8 mouse cellular contexts compared by ENCODE assay signal in the genomic region with DNA sequence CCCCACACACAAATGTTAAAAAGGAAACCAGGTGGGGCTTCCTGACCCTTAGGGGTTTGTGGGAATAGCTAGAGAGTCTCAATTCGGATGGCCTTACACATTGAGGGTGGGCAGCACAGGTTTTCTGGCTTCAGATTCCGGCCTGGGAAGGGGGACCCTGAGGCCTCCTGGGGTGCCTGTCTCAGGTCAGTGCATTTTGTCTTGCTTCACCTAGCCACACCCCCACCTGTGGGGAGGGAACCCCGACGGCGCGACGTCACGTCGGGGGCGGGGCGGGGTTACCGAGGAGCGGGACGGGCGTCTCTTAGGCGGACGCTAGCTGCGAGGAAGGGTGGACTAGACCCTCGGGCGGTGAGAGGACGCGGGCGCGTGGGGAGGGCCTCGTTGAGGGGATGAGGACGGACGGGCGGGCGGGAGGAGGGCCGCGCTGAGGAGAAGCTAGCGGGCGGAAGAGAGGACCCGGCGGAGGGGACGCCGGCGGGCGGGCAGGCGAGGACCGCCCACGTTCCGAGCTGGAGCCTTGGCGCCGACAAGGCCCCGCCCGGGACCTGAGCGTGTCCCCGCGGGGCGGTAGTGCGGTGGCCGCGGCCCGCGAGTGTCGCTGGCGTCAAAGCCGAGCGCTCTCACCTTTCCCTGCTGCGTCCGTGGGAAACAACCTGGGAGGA. TPM values are rescaled to one million over a fixed set of nuclear protein-coding genes. Genes with fewer than 3 reads are reported as not detected.
A peak's percentile ranks its signal among the peaks of the same experiment; 100 is the strongest.
DNase-seq lines count a peak whose midpoint lies in the region; ATAC-seq and TF ChIP-seq lines count a peak whose summit lies in the region.

A gene (plus strand): TSS at position 275 of the 665 bp plus-strand sequence.

- POLR2A ChIA-PET in Patski (lab: Charles Lee) = interaction anchor here (0.6 to 1.0 kb wide), 3 partner anchors 23 to 109 kb away, joined by 3 read pairs; no protein-coding TSS in a partner anchor

- under 1% methylated on average over 61 of the region's 62 CpGs for WGBS in hindbrain, embryonic 11.5 days

- no peaks in the 10 kb centered on the region for H3K27me3 ChIP-seq in Patski
- H3K27me3 ChIP-seq in hindbrain, embryonic 11.5 days (ENCODE audit: control insufficient read depth, insufficient read depth, low read length) = no peaks in the 10 kb centered on the region

- H3K9me3 ChIP-seq in hindbrain, embryonic 11.5 days (ENCODE audit: control insufficient read depth, low read length) = no peaks in the 10 kb centered on the region

- peak within 1 kb of the TSS; percentile 86 for H3K9ac ChIP-seq in hindbrain, embryonic 11.5 days (ENCODE audit: low read depth, low read length)

- no peak for TF ChIP-seq CTCF in Patski (IDR thresholded peaks at IDR 0.05)

- H3K4me2 ChIP-seq in hindbrain, embryonic 11.5 days (replicated peaks; ENCODE audit: low read depth, low read length) = peak within 1 kb of the TSS; percentile 73

- H3K36me3 ChIP-seq in hindbrain, embryonic 11.5 days (ENCODE audit: control insufficient read depth, insufficient read depth, low read length) = 0 out of 2 replicates have a peak, but pooled peaks cover 2% of the 10 kb centered on the region

- in situ Hi-C loops in Patski (cut with MboI; ENCODE audit: low pct_unique_long_range_greater_than_20kb) = loop anchor here (25.0 kb wide), 1 partner anchor 574 kb away; no protein-coding TSS in a partner anchor

- H3K27ac ChIP-seq in hindbrain, embryonic 11.5 days (ENCODE audit: low read depth, low read length) = peak within 1 kb of the TSS; percentile 74

- DNase-seq in Patski (ENCODE audit: low read depth, low spot score) = no peak
- peak; percentile 67 for DNase-seq in cerebellum, adult 8-10 months
- DNase-seq in hindbrain, embryonic 11.5 days (ENCODE audit: low spot score) = peak; percentile 74
- peak; percentile 36 to 40 for DNase-seq in layer of hippocampus, postnatal 14 days (ENCODE audit: low spot score in 2 of 2)
- DNase-seq in lung, postnatal 25 days (ENCODE audit: low spot score) = peak; percentile 76
- DNase-seq in retina, adult 2 months (ENCODE audit: low read depth, low spot score) = peak; percentile 60
- peak; percentile 88 for DNase-seq in thymus, postnatal 14 days

- peak; percentile 36 for ATAC-seq in Patski
- ATAC-seq in frontal cortex, adult (ENCODE audit: low TSS enrichment) = peak; percentile 81
- peak; percentile 89 for ATAC-seq in hindbrain, embryonic 11.5 days (ENCODE audit: low FRiP score)

- CTCF ChIA-PET in Patski (lab: Charles Lee) = interaction anchor here (1.2 kb wide), 1 partner anchor 27 kb away, joined by 3 read pairs; no protein-coding TSS in a partner anchor

- H3K4me1 ChIP-seq in hindbrain, embryonic 11.5 days (replicated peaks; ENCODE audit: control insufficient read depth, insufficient read depth, low read length) = no peaks in the 10 kb centered on the region; the same call in 1 of the 2 replicates

- H3K4me3 ChIP-seq in hindbrain, embryonic 11.5 days (ENCODE audit: low read depth, low read length) = peak within 1 kb of the TSS; percentile 75

RNA-seq across cellular contexts. Expression of the gene that starts here (rescaled TPM):
- 36.8 TPM for polyA plus RNA-seq in Patski (2021)
- 50.7 and 52.3 TPM in 2 replicates for polyA plus RNA-seq in hindbrain, embryonic 11.5 days (2014; fragmentation: Nextera tagmentation; extraction: Ambion mirVana)
- 10 to 100 TPM; 24.4 to 26.3 TPM for total RNA-seq in layer of hippocampus, postnatal 14 days (2021)

Comparison
In these comparisons a context has a peak if more than half of its experiments do, and no peak if none do; other contexts are left out.
1. ATAC-seq: peak in every context shown above with its lines; median percentile 89 in hindbrain, embryonic 11.5 days; 81 in frontal cortex, adult; 36 in Patski.